In the genomic region with DNA sequence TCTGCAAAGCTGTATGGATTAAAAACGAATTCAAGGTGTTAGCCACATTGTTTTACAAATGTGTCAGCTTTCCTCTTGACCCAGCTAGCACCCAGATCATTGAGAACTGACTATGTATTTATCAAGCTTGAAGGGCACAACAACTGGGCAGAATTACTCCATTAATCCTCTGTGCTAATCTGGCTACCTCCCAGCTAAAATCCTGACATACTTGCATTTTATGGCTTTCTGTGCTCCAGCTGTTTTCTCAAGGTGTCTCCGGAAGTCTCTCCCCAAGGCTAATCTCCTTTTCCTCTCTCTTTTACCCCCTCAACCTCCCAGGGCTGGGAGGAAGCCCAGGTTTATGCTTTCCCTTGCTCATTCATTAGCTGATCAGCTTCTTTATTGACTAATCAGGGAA, we compare ENCODE assay signal across 19 mouse cellular contexts.
"Had no signal": no experiment of that assay in that cellular context is flagged by ENCODE, and none has a peak within 500 bp of the region (broad histone marks: within the 10 kb centered on the region; RNA-seq: fewer than 3 reads in every experiment).

No protein-coding gene starts in this region.

- H3K9ac ChIP-seq: lung, embryonic 14.5 days; midbrain, embryonic 13.5 days; neural tube, embryonic 13.5 days; neural tube, embryonic 15.5 days; stomach, embryonic 15.5 days had no signal

- H3K27me3 ChIP-seq: midbrain, embryonic 13.5 days; neural tube, embryonic 13.5 days; neural tube, embryonic 15.5 days; stomach, embryonic 15.5 days had no signal

- DNase-seq: lung, adult 18-20 months; lung, embryonic 14.5 days; lung, postnatal 10 days; lung, postnatal 4 days; retina, postnatal 1 day; right cerebral cortex, adult 18-20 months; right cerebral cortex, postnatal 25 days; right cerebral cortex, postnatal 4 days; thymus, adult 2 months; thymus, postnatal 25 days; thymus, postnatal 4 days had no signal

- H3K9me3 ChIP-seq: midbrain, embryonic 10.5 days; midbrain, embryonic 13.5 days; neural tube, embryonic 13.5 days; neural tube, embryonic 15.5 days; stomach, embryonic 15.5 days had no signal

- H3K4me2 ChIP-seq: lung, embryonic 14.5 days; midbrain, embryonic 13.5 days; neural tube, embryonic 13.5 days; neural tube, embryonic 15.5 days; stomach, embryonic 15.5 days had no signal

- H3K36me3 ChIP-seq: midbrain, embryonic 10.5 days; midbrain, embryonic 13.5 days; neural tube, embryonic 13.5 days; neural tube, embryonic 15.5 days; stomach, embryonic 15.5 days had no signal

- ATAC-seq: midbrain, embryonic 13.5 days; midbrain, embryonic 16.5 days had no signal

- H3K27ac ChIP-seq: midbrain, embryonic 10.5 days; midbrain, embryonic 13.5 days; neural tube, embryonic 13.5 days; neural tube, embryonic 15.5 days; stomach, embryonic 15.5 days; stomach, postnatal 0 days had no signal

- H3K4me3 ChIP-seq: midbrain, embryonic 10.5 days; midbrain, embryonic 13.5 days; myocyte; neural tube, embryonic 13.5 days; neural tube, embryonic 15.5 days; stomach, embryonic 15.5 days had no signal

- H3K4me1 ChIP-seq: neural tube, embryonic 15.5 days had no signal
